Comparison of ENCODE assay signal across 8 mouse cellular contexts in the genomic region with DNA sequence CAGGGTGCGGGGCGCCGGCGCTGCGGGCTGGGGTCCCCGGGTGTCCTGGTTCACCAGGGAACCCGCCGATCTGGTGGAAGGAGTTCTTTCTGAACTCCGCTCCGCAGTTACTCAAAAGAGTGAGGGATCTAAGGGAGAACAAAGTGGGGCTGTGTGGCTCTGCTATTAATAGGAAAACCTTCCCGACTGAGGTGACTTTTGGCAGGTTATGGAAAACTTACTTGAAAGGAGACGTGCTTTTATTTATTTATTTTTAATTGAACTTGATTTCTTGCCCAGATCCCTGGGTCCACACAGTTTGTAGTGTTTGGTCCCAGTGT. TPM values are rescaled to one million over a fixed set of nuclear protein-coding genes. Genes with fewer than 3 reads are reported as not detected.
DNase-seq lines count a peak whose midpoint lies in the region; ATAC-seq and TF ChIP-seq lines count a peak whose summit lies in the region.

No protein-coding gene starts in this region.

- peaks cover 23% of the 10 kb centered on the region for H3K36me3 ChIP-seq in heart, embryonic 15.5 days
- H3K36me3 ChIP-seq in ES-E14 (ENCODE audit: control insufficient read depth, insufficient read depth, low read length, poor library complexity, severe bottlenecking) = peaks cover 3% of the 10 kb centered on the region; the same call in 1 of the 2 replicates
- peaks cover 32% of the 10 kb centered on the region for H3K36me3 ChIP-seq in hindbrain, embryonic 10.5 days
- peaks cover 33% of the 10 kb centered on the region for H3K36me3 ChIP-seq in midbrain, embryonic 10.5 days

- ATAC-seq in heart, embryonic 15.5 days (replicated peaks; ENCODE audit: insufficient number of reproducible peaks, insufficient read depth, low FRiP score, low read depth) = no peak

- under 1% methylated on average over 12 of the region's 12 CpGs for WGBS in heart, embryonic 15.5 days
- under 1% methylated on average over 12 of the region's 12 CpGs for WGBS in hindbrain, embryonic 10.5 days
- WGBS in midbrain, embryonic 10.5 days = under 1% methylated on average over 12 of the region's 12 CpGs

- H3K27me3 ChIP-seq in heart, embryonic 15.5 days = no peaks in the 10 kb centered on the region
- H3K27me3 ChIP-seq in hindbrain, embryonic 10.5 days (ENCODE audit: insufficient read depth, poor library complexity, severe bottlenecking) = no peaks in the 10 kb centered on the region
- H3K27me3 ChIP-seq in midbrain, embryonic 10.5 days (ENCODE audit: low read depth, poor library complexity, severe bottlenecking) = no peaks in the 10 kb centered on the region

- in situ Hi-C loops in ES-E14 (cut with MboI; ENCODE audit: low sequenced_read_pairs in 2 of 2, unreplicated experiment in 2 of 2) = no loop called here

- peak overlapping the region; percentile 85 for H3K9ac ChIP-seq in heart, embryonic 15.5 days
- peak overlapping the region; percentile 74 for H3K9ac ChIP-seq in ES-E14 (ENCODE audit: insufficient read depth, low read depth, low read length, poor library complexity, severe bottlenecking)

- intact Hi-C loops in heart, postnatal 36 days (cut with DNase I) = loop anchor here (2.0 to 10.0 kb wide), 4 partner anchors 37 to 153 kb away; a partner anchor contains a TSS

- H3K27ac ChIP-seq in heart, embryonic 15.5 days = peak overlapping the region; percentile 94
- no peak overlapping the region for H3K27ac ChIP-seq in ES-E14 (ENCODE audit: insufficient read depth, low read depth, low read length, poor library complexity, severe bottlenecking)
- H3K27ac ChIP-seq in hindbrain, embryonic 10.5 days = peak overlapping the region; percentile 90
- peak overlapping the region; percentile 84 for H3K27ac ChIP-seq in midbrain, embryonic 10.5 days (replicated peaks)

- peak overlapping the region; percentile 66 for H3K4me2 ChIP-seq in heart, embryonic 15.5 days

- H3K4me3 ChIP-seq in heart, embryonic 15.5 days = peak overlapping the region; percentile 89
- H3K4me3 ChIP-seq in ES-E14 (ENCODE audit: insufficient read depth in 1 of 2, low read depth in 1 of 2, low read length in 2 of 2, poor library complexity in 1 of 2, severe bottlenecking in 1 of 2) = peak overlapping the region; percentile 77 to 90
- H3K4me3 ChIP-seq in hindbrain, embryonic 10.5 days = peak overlapping the region; percentile 100
- H3K4me3 ChIP-seq in midbrain, embryonic 10.5 days = peak overlapping the region; percentile 82

- peaks cover 3% of the 10 kb centered on the region; the same call in 1 of the 2 replicates for H3K4me1 ChIP-seq in heart, embryonic 15.5 days (replicated peaks)
- no peaks in the 10 kb centered on the region for H3K4me1 ChIP-seq in ES-E14 (ENCODE audit: control insufficient read depth in 2 of 2, insufficient read depth in 2 of 2, low read length in 2 of 2, poor library complexity in 1 of 2)
- peaks cover 9% of the 10 kb centered on the region; the same call in 1 of the 2 replicates for H3K4me1 ChIP-seq in hindbrain, embryonic 10.5 days (replicated peaks)
- H3K4me1 ChIP-seq in midbrain, embryonic 10.5 days = peaks cover 8% of the 10 kb centered on the region

- no peaks in the 10 kb centered on the region for H3K9me3 ChIP-seq in heart, embryonic 15.5 days (replicated peaks)
- H3K9me3 ChIP-seq in ES-E14 (ENCODE audit: control insufficient read depth, insufficient read depth, low read depth, low read length) = no peaks in the 10 kb centered on the region
- no peaks in the 10 kb centered on the region for H3K9me3 ChIP-seq in hindbrain, embryonic 10.5 days
- no peaks in the 10 kb centered on the region for H3K9me3 ChIP-seq in midbrain, embryonic 10.5 days (replicated peaks)

- DNase-seq in heart, postnatal 36 days = no peak
- no peak for DNase-seq in ES-E14 (ENCODE audit: low read depth, low spot score)
- DNase-seq in hindbrain, embryonic 10.5 days (ENCODE audit: low spot score) = no peak
- no peak for DNase-seq in midbrain, embryonic 10.5 days (ENCODE audit: low spot score)
- no peak for DNase-seq in left cerebral cortex, adult 8-10 months (ENCODE audit: low spot score in 2 of 2)
- DNase-seq in right cerebral cortex, postnatal 14 days = no peak
- DNase-seq in urinary bladder, postnatal 4 days (ENCODE audit: low spot score in 2 of 2) = no peak

TF ChIP-seq in ES-E14, 5 proteins besides CTCF, POLR2A, EP300 and RAD21:
- no peak for TF ChIP-seq MAFK (IDR thresholded peaks at IDR 0.05; ENCODE audit: insufficient read depth, low read depth, low read length)
- TF ChIP-seq CHD2 (IDR thresholded peaks at IDR 0.05; ENCODE audit: low read depth, low read length) = no peak
- no peak for TF ChIP-seq HCFC1 (IDR thresholded peaks at IDR 0.05; ENCODE audit: borderline replicate concordance, insufficient read depth, low read length)
- no peak for TF ChIP-seq ZNF384 (IDR thresholded peaks at IDR 0.05; ENCODE audit: low read depth, low read length)
- TF ChIP-seq ZC3H11A (IDR thresholded peaks at IDR 0.05; ENCODE audit: borderline replicate concordance, low read depth, low read length) = no peak

RNA-seq across cellular contexts. Expression of a gene that starts 0.6 kb away (rescaled TPM):
- polyA plus RNA-seq in heart, embryonic 15.5 days (2015; fragmentation: Nextera tagmentation; extraction: Ambion mirVana) = 50.1 and 63.8 TPM in 2 replicates
- total RNA-seq in heart, postnatal 36 days (2021) = 10 to 100 TPM; 67.8 to 68.2 TPM
- 69.7 and 77.9 TPM in 2 replicates for total RNA-seq in ES-E14 (2012; rRNA removed)
- polyA plus RNA-seq in hindbrain, embryonic 10.5 days (2016; fragmentation: Nextera tagmentation; extraction: Ambion mirVana) = 35.5 and 37.2 TPM in 2 replicates
- 37.0 and 38.8 TPM in 2 replicates for polyA plus RNA-seq in midbrain, embryonic 10.5 days (2016; fragmentation: Nextera tagmentation; extraction: Ambion mirVana)
- total RNA-seq in left cerebral cortex, adult 8-10 months (2022) = 100 to 1,000 TPM in 1 of 4 experiments, 10 to 100 TPM in 3; 75.8 to 100 (median 84.8) TPM

RNA-seq across cellular contexts. Expression of a gene that starts 30.9 kb away (rescaled TPM):
- 0.10 and 0.15 TPM in 2 replicates for polyA plus RNA-seq in heart, embryonic 15.5 days (2015; fragmentation: Nextera tagmentation; extraction: Ambion mirVana)
- total RNA-seq in heart, postnatal 36 days (2021) = under 1 TPM; 0.31 to 0.35 TPM
- total RNA-seq in ES-E14 (2012; rRNA removed) = 2.3 and 2.4 TPM in 2 replicates
- 0.11 and 0.14 TPM in 2 replicates for polyA plus RNA-seq in hindbrain, embryonic 10.5 days (2016; fragmentation: Nextera tagmentation; extraction: Ambion mirVana)
- 0.20 and 0.22 TPM in 2 replicates for polyA plus RNA-seq in midbrain, embryonic 10.5 days (2016; fragmentation: Nextera tagmentation; extraction: Ambion mirVana)
- total RNA-seq in left cerebral cortex, adult 8-10 months (2022) = under 1 TPM; 0.28 to 0.33 (median 0.31) TPM

RNA-seq across cellular contexts. Expression of a gene that starts 38.2 kb away (rescaled TPM):
- 51.0 and 61.8 TPM in 2 replicates for polyA plus RNA-seq in heart, embryonic 15.5 days (2015; fragmentation: Nextera tagmentation; extraction: Ambion mirVana)
- 10 to 100 TPM; 82.2 to 82.6 TPM for total RNA-seq in heart, postnatal 36 days (2021)
- 122 and 125 TPM in 2 replicates for total RNA-seq in ES-E14 (2012; rRNA removed)
- 78.8 and 80.4 TPM in 2 replicates for polyA plus RNA-seq in hindbrain, embryonic 10.5 days (2016; fragmentation: Nextera tagmentation; extraction: Ambion mirVana)
- polyA plus RNA-seq in midbrain, embryonic 10.5 days (2016; fragmentation: Nextera tagmentation; extraction: Ambion mirVana) = 76.0 and 83.3 TPM in 2 replicates
- 100 to 1,000 TPM; 107 to 134 (median 116) TPM for total RNA-seq in left cerebral cortex, adult 8-10 months (2022)
